Mouse (Mus musculus): ENCODE data around the gene Hmgcll1. TPM values are rescaled to one million over a fixed set of nuclear protein-coding genes. Genes with fewer than 3 reads are reported as not detected.

Gene Hmgcll1
- polyA plus RNA-seq, 1 experiment from 2014 or later: 4.3 TPM

DNA sequence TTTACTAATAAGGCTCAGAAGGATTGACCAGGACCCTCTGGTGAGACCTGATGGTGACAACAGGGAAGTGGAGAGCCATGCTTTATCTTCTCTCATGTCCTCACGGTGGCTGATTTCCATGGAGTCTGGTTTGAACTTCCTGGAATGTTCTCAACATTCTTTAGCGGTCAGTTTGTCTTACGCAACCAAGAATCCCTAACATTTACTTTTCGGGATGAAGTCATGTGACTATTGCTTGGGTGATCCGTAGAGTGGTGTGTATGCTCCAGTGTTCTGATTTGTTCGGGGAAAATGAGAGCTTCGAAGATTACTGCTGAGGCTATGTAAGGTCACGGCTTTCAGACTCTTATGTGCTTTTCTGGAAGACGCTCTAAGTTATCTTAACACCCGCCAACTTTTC lies 1.9 kb downstream of the Hmgcll1 start:
- H3K4me1 ChIP-seq: peaks cover 11% of the 10 kb centered on the region; the same call in 1 of the 2 replicates
- no peak overlapping the region for H3K9ac ChIP-seq
- 94% methylated on average over 10 of the region's 10 CpGs for WGBS
- H3K4me2 ChIP-seq (replicated peaks): no peak overlapping the region
- H3K27ac ChIP-seq: no peak overlapping the region
- no peak for ATAC-seq (ENCODE audit: low FRiP score, low read depth)
- peaks cover 7% of the 10 kb centered on the region for H3K27me3 ChIP-seq
- no peaks in the 10 kb centered on the region for H3K9me3 ChIP-seq
- no peaks in the 10 kb centered on the region for H3K36me3 ChIP-seq
- no peak overlapping the region for H3K4me3 ChIP-seq

DNA sequence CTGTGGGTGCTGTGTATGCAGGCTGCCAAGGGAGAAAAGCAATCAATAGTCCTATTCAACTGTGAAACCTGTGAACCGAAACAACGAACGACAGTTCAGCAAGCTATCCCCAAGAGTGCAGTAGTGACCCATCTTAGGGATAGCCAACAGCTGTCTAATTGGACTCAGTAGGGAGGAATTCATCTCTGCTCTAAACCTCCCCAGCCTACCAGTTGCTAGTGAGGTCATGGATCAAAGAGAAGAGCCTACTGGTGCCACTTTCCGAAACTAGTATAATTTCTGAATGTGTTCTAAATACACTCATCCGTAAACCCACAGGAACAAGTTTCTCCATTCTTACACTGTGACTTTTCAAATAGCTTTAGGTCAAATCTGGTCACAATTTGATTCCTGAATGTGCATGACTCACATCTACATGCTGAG lies 8.9 kb downstream of the Hmgcll1 start:
- H3K27me3 ChIP-seq: no peaks in the 10 kb centered on the region
- no peak overlapping the region for H3K9ac ChIP-seq
- H3K9me3 ChIP-seq: no peaks in the 10 kb centered on the region
- H3K27ac ChIP-seq: peak overlapping the region; percentile 35; the same call in 1 of the 2 replicates
- H3K36me3 ChIP-seq: no peaks in the 10 kb centered on the region
- no peak overlapping the region for H3K4me2 ChIP-seq (replicated peaks)
- no peak for ATAC-seq (ENCODE audit: low FRiP score, low read depth)
- WGBS: 69% methylated on average over 5 of the region's 5 CpGs
- H3K4me1 ChIP-seq: peaks cover 20% of the 10 kb centered on the region
- no peak overlapping the region for H3K4me3 ChIP-seq

DNA sequence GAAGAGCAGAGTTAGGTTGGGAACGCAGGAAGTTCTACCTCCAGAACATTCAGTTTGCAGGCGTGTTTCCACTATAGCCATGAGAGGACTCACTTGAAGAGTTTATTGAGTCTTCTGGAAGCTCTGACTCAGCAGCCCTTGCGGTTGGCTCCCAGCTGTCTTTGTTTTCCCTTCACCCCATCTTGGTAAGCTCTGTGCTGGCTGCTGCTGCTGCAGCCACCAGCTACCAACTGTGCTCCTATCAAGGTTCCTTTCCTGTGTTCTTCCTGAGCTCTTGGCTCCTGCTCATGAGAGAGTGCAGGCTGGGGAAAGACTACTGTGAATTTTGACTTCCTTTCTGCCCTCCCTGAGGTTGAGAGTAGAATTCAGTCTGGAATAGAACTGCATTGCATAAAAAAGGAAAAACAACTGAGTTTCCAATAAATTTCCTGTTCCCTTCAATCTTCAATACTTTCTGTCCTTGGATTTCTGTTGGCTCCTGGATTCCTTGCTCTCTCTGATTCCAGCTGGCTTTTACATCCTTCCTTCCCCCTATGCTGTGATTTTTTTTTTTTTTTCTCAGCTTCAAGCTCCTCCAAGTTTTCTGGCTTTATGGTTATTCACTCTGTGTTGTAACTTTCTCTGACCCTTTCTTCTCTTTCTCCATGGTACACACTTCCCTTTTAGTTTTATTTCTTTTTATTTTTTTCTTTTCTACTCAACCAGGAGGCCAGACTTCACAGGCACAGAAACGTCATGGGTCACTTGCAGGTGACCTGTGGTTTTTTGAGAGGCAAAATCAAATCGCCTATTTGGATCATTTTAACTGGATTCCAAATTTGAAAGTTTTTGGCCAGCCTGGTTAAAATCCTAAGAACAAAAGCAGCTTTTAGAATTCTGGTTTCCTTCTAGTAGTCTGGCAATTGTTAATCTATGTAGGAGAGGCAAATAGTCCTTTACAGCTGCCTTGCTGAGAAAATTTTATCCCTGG lies 9.9 kb downstream of the Hmgcll1 start:
- H3K36me3 ChIP-seq: no peaks in the 10 kb centered on the region
- peak; percentile 72; the same call in 1 of the 2 replicates for ATAC-seq (ENCODE audit: low FRiP score, low read depth)
- H3K4me2 ChIP-seq (replicated peaks): no peak overlapping the region
- 28% methylated on average over 5 of the region's 5 CpGs for WGBS
- H3K27ac ChIP-seq: peak overlapping the region; percentile 64
- H3K4me1 ChIP-seq: peaks cover 20% of the 10 kb centered on the region
- H3K27me3 ChIP-seq: no peaks in the 10 kb centered on the region
- H3K9me3 ChIP-seq: no peaks in the 10 kb centered on the region
- no peak overlapping the region for H3K9ac ChIP-seq
- no peak overlapping the region for H3K4me3 ChIP-seq

DNA sequence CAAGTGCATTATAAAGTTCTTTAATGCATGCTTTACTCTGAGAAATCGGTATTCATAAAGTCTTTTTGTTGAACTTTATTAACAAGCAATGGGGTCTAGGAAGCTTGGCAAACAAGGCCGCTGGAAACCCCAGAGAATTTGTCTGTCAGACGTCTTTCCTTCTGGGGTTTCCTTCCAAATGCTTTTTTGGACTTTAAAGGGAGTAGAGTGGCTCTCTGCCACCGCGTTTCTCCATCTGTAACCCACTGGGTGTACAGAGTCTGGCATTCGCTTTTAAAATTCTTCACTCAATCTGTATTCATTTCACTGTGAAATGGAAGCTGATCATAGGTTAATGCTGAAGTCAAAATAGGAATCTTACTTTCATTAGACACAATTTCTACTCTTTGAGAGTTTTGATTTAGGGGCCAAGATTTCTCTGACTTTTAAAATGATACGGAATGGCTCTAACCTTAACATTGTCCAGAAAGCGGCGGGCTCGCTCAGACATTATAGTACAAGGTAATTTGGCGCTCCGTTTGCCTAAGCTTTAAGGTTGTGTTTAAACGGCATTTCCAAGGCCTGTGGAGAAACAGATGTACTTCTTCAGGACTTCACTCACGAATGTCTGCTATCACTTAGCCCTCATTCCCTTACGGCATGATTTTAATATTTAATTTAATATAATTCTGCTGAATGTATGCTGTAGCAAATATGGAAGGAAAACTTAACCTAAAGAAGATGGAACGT lies 15.0 kb downstream of the Hmgcll1 start:
- H3K4me2 ChIP-seq (replicated peaks): no peak overlapping the region
- H3K9me3 ChIP-seq: no peaks in the 10 kb centered on the region
- no peak for ATAC-seq (ENCODE audit: low FRiP score, low read depth)
- 58% methylated on average over 16 of the region's 16 CpGs for WGBS
- peaks cover 8% of the 10 kb centered on the region; the same call in 1 of the 2 replicates for H3K4me1 ChIP-seq
- H3K4me3 ChIP-seq: no peak overlapping the region
- no peaks in the 10 kb centered on the region for H3K36me3 ChIP-seq
- H3K9ac ChIP-seq: no peak overlapping the region
- H3K27me3 ChIP-seq: no peaks in the 10 kb centered on the region
- no peak overlapping the region for H3K27ac ChIP-seq

DNA sequence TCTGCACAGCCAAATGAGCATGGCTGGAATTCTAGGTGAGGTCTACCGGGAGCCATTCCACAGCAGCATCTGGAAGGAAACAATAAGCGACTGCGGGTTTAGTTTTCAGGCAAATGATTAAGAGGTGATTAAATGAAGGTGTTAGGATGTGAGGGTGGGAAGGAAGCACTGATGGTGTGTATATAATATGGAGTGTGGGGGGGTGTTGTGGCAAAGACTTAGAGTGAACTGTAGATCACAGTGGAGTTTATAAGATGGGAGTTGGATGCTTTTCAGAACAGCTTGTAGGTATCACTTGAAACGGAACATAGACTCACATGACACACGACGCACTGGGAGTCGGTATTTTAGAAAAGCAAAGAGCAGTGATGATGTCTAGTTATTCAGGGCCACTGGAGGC lies 20.4 kb downstream of the Hmgcll1 start:
- Histone ChIP-seq H3K9me3 (no peaks in the 10 kb centered on the region), H3K36me3 (no peaks in the 10 kb centered on the region), H3K4me1 (peaks cover 37% of the 10 kb centered on the region), H3K27ac (no peak overlapping the region; the same call in 1 of the 2 replicates), H3K4me2 (replicated peaks) (peak overlapping the region; percentile 36), H3K4me3 (no peak overlapping the region), H3K27me3 (peaks cover 5% of the 10 kb centered on the region; the same call in 1 of the 2 replicates), H3K9ac (no peak overlapping the region)
- peak; percentile 70; the same call in 1 of the 2 replicates for ATAC-seq (ENCODE audit: low FRiP score, low read depth)
- WGBS: 17% methylated on average over 7 of the region's 7 CpGs

DNA sequence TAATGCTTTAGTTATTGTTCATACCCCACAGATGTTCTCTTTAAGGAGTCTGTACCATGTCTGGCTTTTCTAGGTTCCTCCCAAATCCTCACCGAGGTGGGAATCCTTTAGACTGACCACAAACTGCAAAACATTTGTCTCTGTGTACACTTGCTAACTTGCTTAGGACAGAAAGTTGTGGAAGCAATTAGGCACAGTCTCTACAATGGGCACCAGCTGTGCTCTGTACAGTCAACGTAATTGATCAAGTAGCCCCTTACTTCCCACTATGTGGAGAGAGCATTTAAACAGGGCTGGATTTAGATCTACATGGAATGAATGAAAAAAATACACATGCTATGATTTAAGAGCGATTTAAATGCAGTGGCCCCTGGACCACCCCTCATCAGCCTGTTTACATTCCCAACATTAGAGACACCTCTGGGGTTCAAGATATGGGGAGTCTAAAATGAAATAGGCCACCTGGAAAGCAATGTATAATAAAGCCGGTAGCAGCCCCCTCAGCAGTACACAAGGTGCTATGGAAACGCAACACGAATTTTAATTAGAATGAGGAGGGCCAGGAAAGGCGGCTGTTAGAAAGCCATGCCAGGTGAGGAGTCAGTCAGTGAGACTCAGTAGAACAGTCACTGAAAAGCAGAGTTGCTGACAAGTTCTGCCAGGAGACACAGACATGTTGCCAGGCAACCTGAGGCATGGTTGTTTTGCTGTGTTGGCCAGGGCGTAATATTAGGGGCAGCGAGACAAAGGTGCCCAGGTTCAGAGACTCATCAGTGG lies 23.9 kb downstream of the Hmgcll1 start:
- no peaks in the 10 kb centered on the region for H3K9me3 ChIP-seq
- 19% methylated on average over 9 of the region's 9 CpGs for WGBS
- peaks cover 19% of the 10 kb centered on the region for H3K27me3 ChIP-seq
- H3K4me3 ChIP-seq: no peak overlapping the region
- peak overlapping the region; percentile 36 for H3K4me2 ChIP-seq (replicated peaks)
- no peak overlapping the region for H3K9ac ChIP-seq
- H3K27ac ChIP-seq: peak overlapping the region; percentile 55
- peak; percentile 55 for ATAC-seq (ENCODE audit: low FRiP score, low read depth)
- peaks cover 48% of the 10 kb centered on the region for H3K4me1 ChIP-seq
- no peaks in the 10 kb centered on the region for H3K36me3 ChIP-seq

DNA sequence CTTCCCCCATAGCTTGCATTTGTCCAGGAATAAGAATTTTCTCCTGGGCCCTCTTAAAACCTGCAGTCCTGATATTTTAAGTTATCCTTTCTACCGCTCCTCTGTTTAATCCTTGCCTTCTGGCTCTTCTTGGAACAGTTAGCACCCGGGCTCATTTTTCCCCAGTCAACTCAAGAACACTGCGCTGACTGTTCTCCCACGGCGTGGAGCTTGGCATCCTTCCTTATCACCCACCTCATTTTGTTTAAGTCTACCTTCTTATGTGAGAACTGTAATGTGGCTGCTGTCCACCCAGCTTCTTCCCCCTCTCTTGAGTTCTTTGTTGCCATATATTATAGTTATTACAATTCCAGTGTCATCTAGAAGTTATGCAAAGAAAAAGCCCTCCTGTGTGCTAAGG lies 25.1 kb downstream of the Hmgcll1 start:
- H3K4me2 ChIP-seq (replicated peaks): peak overlapping the region; percentile 27; the same call in 1 of the 2 replicates
- 51% methylated on average over 5 of the region's 5 CpGs for WGBS
- no peaks in the 10 kb centered on the region for H3K36me3 ChIP-seq
- peak overlapping the region; percentile 65; the same call in 1 of the 2 replicates for H3K27ac ChIP-seq
- 0 out of 2 replicates have a peak, but pooled peaks have one; percentile 5 for ATAC-seq (ENCODE audit: low FRiP score, low read depth)
- H3K27me3 ChIP-seq: peaks cover 19% of the 10 kb centered on the region
- H3K4me1 ChIP-seq: peaks cover 50% of the 10 kb centered on the region
- H3K9me3 ChIP-seq: no peaks in the 10 kb centered on the region
- H3K4me3 ChIP-seq: no peak overlapping the region
- no peak overlapping the region for H3K9ac ChIP-seq

DNA sequence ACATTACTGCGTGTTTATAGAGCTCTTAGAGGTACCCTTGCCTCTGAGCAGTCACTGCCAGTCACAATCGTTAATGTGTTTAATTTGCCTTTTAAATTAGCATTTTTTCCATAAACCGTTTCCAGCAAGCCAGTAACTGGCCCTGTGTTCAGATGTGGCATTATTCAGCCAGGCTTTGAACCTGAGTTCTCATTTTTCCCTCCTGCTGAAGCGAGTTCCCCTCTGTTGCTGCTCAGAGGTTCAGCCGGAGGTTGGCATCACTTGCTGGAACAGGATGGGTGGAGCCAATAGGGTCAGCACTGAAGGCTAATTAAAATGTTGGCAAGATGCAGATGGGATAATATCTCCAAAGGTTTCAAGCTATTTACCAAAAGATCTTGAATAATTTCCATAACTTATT lies 28.7 kb downstream of the Hmgcll1 start:
- Histone ChIP-seq H3K27me3 (peaks cover 14% of the 10 kb centered on the region), H3K4me3 (no peak overlapping the region), H3K27ac (no peak overlapping the region; the same call in 1 of the 2 replicates), H3K36me3 (no peaks in the 10 kb centered on the region), H3K9ac (no peak overlapping the region), H3K4me2 (replicated peaks) (no peak overlapping the region), H3K9me3 (no peaks in the 10 kb centered on the region), H3K4me1 (peaks cover 31% of the 10 kb centered on the region)
- WGBS: 31% methylated on average over 5 of the region's 5 CpGs
- peak; percentile 48; the same call in 1 of the 2 replicates for ATAC-seq (ENCODE audit: low FRiP score, low read depth)

DNA sequence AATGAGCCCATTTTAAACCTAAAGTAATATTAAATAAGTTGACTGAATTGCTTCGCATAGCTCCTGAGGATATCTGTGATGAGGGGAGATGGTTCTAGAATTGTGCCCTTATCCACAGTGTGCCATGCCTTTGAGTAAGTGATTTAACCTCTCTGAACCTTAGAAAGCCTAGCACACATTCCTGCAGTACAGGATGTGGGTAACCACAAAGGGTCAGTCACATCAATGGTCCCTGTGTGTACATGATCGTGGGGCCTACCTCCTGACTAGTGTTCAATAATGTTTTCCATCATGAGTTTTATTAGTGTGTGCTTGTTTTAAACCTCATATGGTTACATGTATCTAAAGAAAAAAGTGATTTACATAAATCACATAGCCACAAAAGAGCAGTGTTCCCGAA lies 46.3 kb downstream of the Hmgcll1 start:
- Histone ChIP-seq H3K36me3 (no peaks in the 10 kb centered on the region), H3K27ac (peak overlapping the region; percentile 52; the same call in 1 of the 2 replicates), H3K4me2 (replicated peaks) (no peak overlapping the region), H3K27me3 (no peaks in the 10 kb centered on the region), H3K9me3 (no peaks in the 10 kb centered on the region), H3K9ac (no peak overlapping the region), H3K4me1 (peaks cover 18% of the 10 kb centered on the region), H3K4me3 (no peak overlapping the region)
- 57% methylated on average over 3 of the region's 3 CpGs for WGBS
- ATAC-seq (ENCODE audit: low FRiP score, low read depth): 0 out of 2 replicates have a peak, but pooled peaks have one; percentile 51

DNA sequence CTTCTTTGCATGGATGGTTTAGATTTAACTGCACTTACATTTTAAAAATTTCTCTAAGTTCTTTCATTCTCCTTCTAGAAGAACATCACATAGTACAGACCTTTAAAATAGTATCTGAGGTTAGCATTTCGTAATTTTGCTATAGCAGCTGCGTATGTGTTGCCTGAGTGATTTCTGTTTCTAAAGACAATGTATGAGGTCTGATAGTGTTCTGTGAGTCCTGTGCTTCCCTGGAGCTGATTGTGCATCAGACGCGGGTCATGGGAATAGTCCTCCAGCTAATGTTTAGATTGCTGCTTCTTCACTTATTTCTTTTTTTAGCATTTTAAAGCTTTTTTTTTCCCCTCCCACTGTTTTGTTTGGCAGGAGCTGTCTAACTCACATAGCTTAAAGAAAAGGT lies 46.8 kb downstream of the Hmgcll1 start:
- H3K9me3 ChIP-seq: no peaks in the 10 kb centered on the region
- peaks cover 18% of the 10 kb centered on the region for H3K4me1 ChIP-seq
- WGBS: 52% methylated on average over 4 of the region's 4 CpGs
- peak overlapping the region; percentile 52; the same call in 1 of the 2 replicates for H3K27ac ChIP-seq
- ATAC-seq (ENCODE audit: low FRiP score, low read depth): no peak
- H3K9ac ChIP-seq: no peak overlapping the region
- H3K4me2 ChIP-seq (replicated peaks): no peak overlapping the region
- H3K36me3 ChIP-seq: no peaks in the 10 kb centered on the region
- no peak overlapping the region for H3K4me3 ChIP-seq
- H3K27me3 ChIP-seq: no peaks in the 10 kb centered on the region

DNA sequence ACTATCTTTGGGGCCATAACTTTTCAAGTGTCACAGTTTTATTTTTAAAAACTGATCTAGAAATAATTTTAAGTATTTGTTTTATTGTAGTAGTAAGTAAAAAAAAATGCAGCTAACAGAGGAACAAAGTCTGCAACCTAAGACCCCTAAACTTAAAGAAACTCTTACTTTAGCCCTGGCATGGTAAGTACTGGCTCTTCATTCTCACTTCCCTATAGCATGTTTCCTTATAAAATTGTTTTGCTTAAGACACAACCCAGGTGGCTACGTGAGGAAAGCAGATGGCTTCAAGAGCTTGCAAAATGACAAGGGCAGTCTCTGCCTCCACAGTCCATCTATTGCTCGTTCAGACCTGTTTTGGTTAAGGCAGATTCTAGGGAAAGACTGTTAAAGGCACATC lies 49.5 kb downstream of the Hmgcll1 start:
- no peaks in the 10 kb centered on the region for H3K27me3 ChIP-seq
- 61% methylated on average over 2 of the region's 2 CpGs for WGBS
- H3K9ac ChIP-seq: no peak overlapping the region
- no peaks in the 10 kb centered on the region for H3K36me3 ChIP-seq
- H3K9me3 ChIP-seq: no peaks in the 10 kb centered on the region
- H3K4me2 ChIP-seq (replicated peaks): no peak overlapping the region
- no peak for ATAC-seq (ENCODE audit: low FRiP score, low read depth)
- no peak overlapping the region for H3K4me3 ChIP-seq
- peaks cover 13% of the 10 kb centered on the region for H3K4me1 ChIP-seq
- H3K27ac ChIP-seq: no peak overlapping the region

Measured in limb, embryonic 13.5 days (tissue).